Mouse (Mus musculus): ENCODE data around the gene Aanat. TPM values are rescaled to one million over a fixed set of nuclear protein-coding genes. Genes with fewer than 3 reads are reported as not detected.

Gene Aanat
- polyA plus RNA-seq, 1 experiment from 2014 or later, result 0.51 TPM

DNA sequence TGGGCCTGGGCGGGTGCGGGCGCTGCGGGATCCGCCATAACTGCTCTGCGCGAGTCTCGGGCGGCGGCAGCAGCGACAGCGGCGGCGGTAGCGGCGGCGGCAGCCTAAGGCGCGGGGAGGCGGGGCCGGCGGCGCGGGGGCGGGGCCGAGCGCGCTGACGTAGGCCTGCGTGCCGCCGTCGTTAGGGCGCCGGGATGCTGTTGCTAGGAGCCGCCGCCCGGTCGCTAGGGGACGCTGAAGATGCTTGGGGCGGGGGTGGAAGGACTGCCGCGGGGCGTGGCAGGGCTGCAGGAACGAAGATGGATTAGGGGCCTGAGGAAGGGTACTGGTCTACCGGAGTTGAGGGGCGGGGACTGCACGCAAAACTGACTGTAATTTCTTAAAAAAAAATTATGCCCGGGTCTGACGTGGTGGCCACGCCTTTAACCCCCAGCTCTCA is 4.8 kb upstream of the Aanat start, which contains the start of gene Ube2o:
Gene Ube2o (minus strand): TSS at position 72 of the 439 bp plus-strand sequence.
- Histone ChIP-seq H3K4me1 (ENCODE audit: control insufficient read depth, insufficient read depth, low read depth, low read length) (peaks cover 22% of the 10 kb centered on the region), H3K9me3 (ENCODE audit: control insufficient read depth, low read length) (no peaks in the 10 kb centered on the region), H3K9ac (ENCODE audit: low read depth, low read length) (peak within 1 kb of the TSS; percentile 99), H3K36me3 (ENCODE audit: control insufficient read depth, insufficient read depth, low read length) (no peaks in the 10 kb centered on the region), H3K27me3 (replicated peaks; ENCODE audit: control insufficient read depth, insufficient read depth, low read length) (no peaks in the 10 kb centered on the region), H3K4me2 (ENCODE audit: low read length) (peak within 1 kb of the TSS; percentile 76), H3K4me3 (ENCODE audit: low read length) (peak within 1 kb of the TSS; percentile 100), H3K27ac (ENCODE audit: low read depth, low read length) (peak within 1 kb of the TSS; percentile 93)
- WGBS, result 2% methylated on average over 34 of the region's 51 CpGs
- ATAC-seq, result peak; percentile 90

DNA sequence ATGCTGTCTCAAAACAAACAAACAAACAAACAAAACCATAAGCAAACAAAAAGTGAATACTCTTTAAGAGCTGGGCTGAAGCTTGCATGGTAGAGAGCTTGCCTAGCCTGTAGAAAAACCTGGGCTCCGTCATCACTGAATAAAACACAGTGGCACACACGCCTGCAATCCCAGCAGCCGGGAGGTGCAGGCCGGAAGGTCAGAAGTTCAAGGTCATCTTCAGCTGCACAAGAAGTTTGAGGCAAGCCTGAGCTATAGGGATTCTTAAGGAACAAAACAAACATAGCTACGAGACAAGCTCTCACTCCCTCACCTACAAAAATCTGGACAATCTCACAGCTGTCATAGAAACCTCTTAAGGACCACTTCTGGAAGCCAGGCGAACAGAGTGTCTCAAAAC is 550 bp upstream of the Aanat start:
- H3K4me2 ChIP-seq (ENCODE audit: low read length), result no peak overlapping the region
- no peak overlapping the region for H3K4me3 ChIP-seq (ENCODE audit: low read length)
- H3K27me3 ChIP-seq (replicated peaks; ENCODE audit: control insufficient read depth, insufficient read depth, low read length), result no peaks in the 10 kb centered on the region
- no peak overlapping the region for H3K9ac ChIP-seq (ENCODE audit: low read depth, low read length)
- ATAC-seq, result no peak
- H3K4me1 ChIP-seq (ENCODE audit: control insufficient read depth, insufficient read depth, low read depth, low read length), result peaks cover 10% of the 10 kb centered on the region
- 87% methylated on average over 6 of the region's 6 CpGs for WGBS
- H3K36me3 ChIP-seq (ENCODE audit: control insufficient read depth, insufficient read depth, low read length), result no peaks in the 10 kb centered on the region
- no peaks in the 10 kb centered on the region for H3K9me3 ChIP-seq (ENCODE audit: control insufficient read depth, low read length)
- no peak overlapping the region for H3K27ac ChIP-seq (ENCODE audit: low read depth, low read length)

DNA sequence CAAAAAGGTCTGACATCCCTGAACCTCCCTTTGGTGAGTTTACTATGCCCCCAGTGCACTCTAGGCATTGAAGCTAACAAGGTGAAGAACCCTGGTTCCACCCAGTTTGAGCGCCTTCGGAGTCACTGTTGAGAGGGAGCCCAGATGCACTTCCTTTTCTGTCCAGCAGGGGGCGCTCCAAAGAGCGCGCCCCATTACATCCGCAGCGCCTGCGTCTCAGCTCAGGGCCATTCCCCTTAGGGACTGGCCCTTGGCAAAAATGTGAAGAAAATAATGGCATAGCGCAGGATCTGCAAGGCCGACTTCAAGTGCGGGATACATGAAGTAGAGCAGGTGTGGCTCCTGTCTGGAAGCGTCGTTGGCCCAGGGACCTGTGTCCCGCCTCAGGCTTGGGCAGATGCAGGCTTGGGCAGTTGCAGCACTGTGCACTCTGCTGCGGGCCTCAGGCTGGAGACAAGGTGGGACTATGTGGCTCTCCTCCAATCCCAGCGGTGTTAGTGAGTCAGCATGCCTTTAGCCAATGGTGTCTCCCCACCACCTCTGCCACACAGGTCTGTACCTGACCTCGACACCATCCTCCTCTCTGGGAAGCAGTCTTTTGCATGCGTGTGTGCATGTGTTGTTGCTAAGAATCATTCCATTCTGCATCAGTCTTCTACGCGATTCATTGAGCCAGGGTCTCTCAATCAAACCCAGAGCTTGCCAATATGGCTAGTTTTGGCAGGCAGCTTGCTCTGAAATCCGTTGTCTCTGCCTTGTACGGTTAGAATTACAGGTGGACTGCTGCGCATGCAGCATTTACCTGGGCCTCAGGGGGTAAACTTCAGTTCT is 784 bp downstream of the Aanat start:
- no peaks in the 10 kb centered on the region for H3K27me3 ChIP-seq (replicated peaks; ENCODE audit: control insufficient read depth, insufficient read depth, low read length)
- peak; percentile 61 for ATAC-seq
- H3K4me3 ChIP-seq (ENCODE audit: low read length), result peak overlapping the region; percentile 26
- H3K4me1 ChIP-seq (ENCODE audit: control insufficient read depth, insufficient read depth, low read depth, low read length), result peaks cover 10% of the 10 kb centered on the region
- WGBS, result 20% methylated on average over 23 of the region's 23 CpGs
- peak overlapping the region; percentile 11; the same call in 1 of the 2 replicates for H3K27ac ChIP-seq (ENCODE audit: low read depth, low read length)
- peak overlapping the region; percentile 16 for H3K9ac ChIP-seq (ENCODE audit: low read depth, low read length)
- peak overlapping the region; percentile 50 for H3K4me2 ChIP-seq (ENCODE audit: low read length)
- no peaks in the 10 kb centered on the region for H3K36me3 ChIP-seq (ENCODE audit: control insufficient read depth, insufficient read depth, low read length)
- no peaks in the 10 kb centered on the region for H3K9me3 ChIP-seq (ENCODE audit: control insufficient read depth, low read length)

DNA sequence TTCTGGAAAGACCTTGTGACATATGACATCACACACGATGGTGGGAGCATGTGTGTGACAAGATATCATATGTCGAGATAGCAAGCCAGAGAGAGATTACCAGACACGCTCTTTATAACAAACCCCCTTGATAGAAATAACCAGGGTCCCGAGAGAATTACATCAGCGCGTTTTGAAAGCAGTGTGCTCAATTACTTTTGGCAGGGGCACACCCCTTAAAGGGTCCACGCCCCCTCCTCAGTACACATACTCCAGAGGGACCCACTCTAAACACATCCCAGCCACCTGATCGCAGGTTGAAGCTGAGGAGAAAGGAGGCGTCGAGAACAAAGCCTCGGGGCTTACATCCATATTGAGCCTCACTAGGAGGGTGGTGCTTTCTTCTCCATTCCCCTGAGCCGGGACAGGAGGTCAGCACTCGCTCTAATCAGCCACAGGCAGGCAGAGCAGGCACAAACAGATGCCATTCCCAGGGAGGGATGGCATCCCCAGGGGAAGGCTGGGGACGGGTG is 2.8 kb downstream of the Aanat start:
- Histone ChIP-seq H3K36me3 (ENCODE audit: control insufficient read depth, insufficient read depth, low read length) (no peaks in the 10 kb centered on the region), H3K27ac (ENCODE audit: low read depth, low read length) (peak overlapping the region; percentile 63; the same call in 1 of the 2 replicates), H3K4me2 (ENCODE audit: low read length) (peak overlapping the region; percentile 34), H3K27me3 (replicated peaks; ENCODE audit: control insufficient read depth, insufficient read depth, low read length) (no peaks in the 10 kb centered on the region), H3K9me3 (ENCODE audit: control insufficient read depth, low read length) (no peaks in the 10 kb centered on the region), H3K4me1 (ENCODE audit: control insufficient read depth, insufficient read depth, low read depth, low read length) (peaks cover 15% of the 10 kb centered on the region), H3K9ac (ENCODE audit: low read depth, low read length) (peak overlapping the region; percentile 53), H3K4me3 (ENCODE audit: low read length) (no peak overlapping the region)
- ATAC-seq, result 0 out of 2 replicates have a peak, but pooled peaks have one; percentile 12
- 15% methylated on average over 14 of the region's 14 CpGs for WGBS

DNA sequence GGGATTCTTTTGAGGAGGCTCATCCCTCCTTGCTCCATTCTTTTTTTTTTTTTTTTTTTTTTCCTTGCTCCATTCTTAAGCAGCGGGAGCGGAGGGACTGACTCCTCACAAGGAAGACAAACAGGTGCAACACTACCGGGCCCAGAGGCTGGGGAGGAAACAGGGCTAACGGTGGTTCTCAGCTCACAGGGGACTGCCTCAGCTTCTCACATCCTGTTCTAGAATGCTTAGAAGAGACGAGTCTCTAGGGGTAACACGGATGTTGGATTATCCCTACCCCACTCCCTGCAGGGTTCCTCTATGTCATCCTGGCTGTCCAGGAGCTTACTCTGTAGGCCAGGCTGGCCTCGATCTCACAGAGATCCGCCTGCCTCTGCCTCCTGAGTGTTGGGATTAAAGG is 3.3 kb downstream of the Aanat start:
- Histone ChIP-seq H3K27ac (ENCODE audit: low read depth, low read length) (no peak overlapping the region; the same call in 1 of the 2 replicates), H3K4me2 (ENCODE audit: low read length) (peak overlapping the region; percentile 34)

DNA sequence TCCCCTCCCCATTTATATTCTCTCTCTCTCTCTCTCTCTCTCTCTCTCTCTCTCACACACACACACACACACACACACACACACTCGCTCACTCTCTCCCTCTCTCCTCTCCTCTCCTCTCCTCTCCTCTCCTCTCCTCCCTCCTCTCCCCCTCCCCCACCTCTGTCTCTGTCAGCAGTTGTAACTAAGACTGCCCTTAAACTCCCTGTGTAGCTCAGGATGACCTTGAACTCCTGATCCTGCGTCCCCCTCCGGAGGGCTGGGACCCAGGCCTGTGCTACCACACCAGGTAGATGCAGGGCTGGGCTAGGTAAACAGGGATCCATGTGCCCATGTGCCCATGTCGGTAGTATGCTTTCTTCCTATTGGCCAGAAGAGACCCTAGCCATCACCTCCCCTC is 5.4 kb downstream of the Aanat start:
- H3K36me3 ChIP-seq (ENCODE audit: control insufficient read depth, insufficient read depth, low read length), result no peaks in the 10 kb centered on the region

More for the DNA sequence above, 3.3 kb downstream of the Aanat start:
- no peak for ATAC-seq
- 49% methylated on average over 8 of the region's 8 CpGs for WGBS
- Histone ChIP-seq H3K9ac (ENCODE audit: low read depth, low read length) (peak overlapping the region; percentile 53), H3K4me1 (ENCODE audit: control insufficient read depth, insufficient read depth, low read depth, low read length) (peaks cover 15% of the 10 kb centered on the region), H3K36me3 (ENCODE audit: control insufficient read depth, insufficient read depth, low read length) (no peaks in the 10 kb centered on the region), H3K9me3 (ENCODE audit: control insufficient read depth, low read length) (no peaks in the 10 kb centered on the region), H3K27me3 (replicated peaks; ENCODE audit: control insufficient read depth, insufficient read depth, low read length) (no peaks in the 10 kb centered on the region), H3K4me3 (ENCODE audit: low read length) (no peak overlapping the region)

DNA sequence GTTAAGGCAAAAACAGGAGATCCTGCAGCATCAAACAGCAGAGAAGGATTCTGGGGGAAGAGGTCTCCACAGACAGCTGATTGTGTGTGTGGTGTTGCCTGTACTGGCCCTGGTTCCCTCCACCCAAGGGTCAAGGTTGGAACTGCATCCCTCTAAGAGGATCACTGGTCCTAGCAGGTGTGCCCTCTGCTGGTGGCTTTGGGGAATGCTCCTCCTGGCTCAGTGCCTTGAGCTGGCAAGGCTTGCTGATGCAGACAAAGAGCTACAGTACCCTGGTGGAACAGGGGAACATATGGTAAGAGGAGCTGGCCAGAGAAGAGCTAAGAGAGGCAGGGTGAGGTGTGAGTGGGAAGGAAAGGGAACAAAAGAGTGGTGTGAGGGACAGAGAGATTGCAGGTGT is 6.2 kb downstream of the Aanat start:
- Histone ChIP-seq H3K4me1 (ENCODE audit: control insufficient read depth, insufficient read depth, low read depth, low read length) (peaks cover 11% of the 10 kb centered on the region), H3K4me3 (ENCODE audit: low read length) (no peak overlapping the region), H3K27ac (ENCODE audit: low read depth, low read length) (peak overlapping the region; percentile 46), H3K27me3 (replicated peaks; ENCODE audit: control insufficient read depth, insufficient read depth, low read length) (no peaks in the 10 kb centered on the region), H3K4me2 (ENCODE audit: low read length) (no peak overlapping the region), H3K9me3 (ENCODE audit: control insufficient read depth, low read length) (no peaks in the 10 kb centered on the region), H3K9ac (ENCODE audit: low read depth, low read length) (no peak overlapping the region), H3K36me3 (ENCODE audit: control insufficient read depth, insufficient read depth, low read length) (no peaks in the 10 kb centered on the region)
- ATAC-seq, result peak; percentile 82

More for the DNA sequence above, 5.4 kb downstream of the Aanat start:
- no peak for ATAC-seq
- Histone ChIP-seq H3K27me3 (replicated peaks; ENCODE audit: control insufficient read depth, insufficient read depth, low read length) (no peaks in the 10 kb centered on the region), H3K9ac (ENCODE audit: low read depth, low read length) (no peak overlapping the region), H3K4me2 (ENCODE audit: low read length) (no peak overlapping the region), H3K9me3 (ENCODE audit: control insufficient read depth, low read length) (no peaks in the 10 kb centered on the region), H3K4me1 (ENCODE audit: control insufficient read depth, insufficient read depth, low read depth, low read length) (peaks cover 15% of the 10 kb centered on the region), H3K27ac (ENCODE audit: low read depth, low read length) (no peak overlapping the region), H3K4me3 (ENCODE audit: low read length) (no peak overlapping the region)
- 77% methylated on average over 4 of the region's 4 CpGs for WGBS

DNA sequence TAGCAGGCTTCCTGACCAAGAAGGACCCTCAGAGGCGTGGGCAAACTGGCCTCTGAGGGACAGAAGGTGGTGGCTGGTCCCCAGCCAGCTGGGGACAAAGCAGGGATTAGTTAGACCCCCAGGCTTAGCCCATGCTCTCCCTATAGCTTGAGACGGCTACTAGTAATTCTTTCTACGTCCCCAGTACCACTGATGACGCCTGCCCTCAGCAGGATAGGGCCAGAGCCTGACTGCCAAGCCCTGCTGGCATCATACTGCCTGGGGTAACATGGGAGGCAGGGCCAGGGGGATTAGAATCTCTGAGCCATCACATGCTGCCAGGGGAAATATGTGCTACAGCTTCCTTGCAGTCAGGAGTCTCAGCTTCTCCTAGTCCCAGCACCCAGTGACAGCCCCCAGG is 7.1 kb downstream of the Aanat start:
- Histone ChIP-seq H3K27ac (ENCODE audit: low read depth, low read length) (no peak overlapping the region), H3K4me2 (ENCODE audit: low read length) (no peak overlapping the region), H3K4me1 (ENCODE audit: control insufficient read depth, insufficient read depth, low read depth, low read length) (peaks cover 11% of the 10 kb centered on the region), H3K36me3 (ENCODE audit: control insufficient read depth, insufficient read depth, low read length) (no peaks in the 10 kb centered on the region), H3K9ac (ENCODE audit: low read depth, low read length) (no peak overlapping the region), H3K4me3 (ENCODE audit: low read length) (no peak overlapping the region), H3K9me3 (ENCODE audit: control insufficient read depth, low read length) (no peaks in the 10 kb centered on the region), H3K27me3 (replicated peaks; ENCODE audit: control insufficient read depth, insufficient read depth, low read length) (no peaks in the 10 kb centered on the region)
- WGBS, result 46% methylated on average over 4 of the region's 4 CpGs
- no peak for ATAC-seq

DNA sequence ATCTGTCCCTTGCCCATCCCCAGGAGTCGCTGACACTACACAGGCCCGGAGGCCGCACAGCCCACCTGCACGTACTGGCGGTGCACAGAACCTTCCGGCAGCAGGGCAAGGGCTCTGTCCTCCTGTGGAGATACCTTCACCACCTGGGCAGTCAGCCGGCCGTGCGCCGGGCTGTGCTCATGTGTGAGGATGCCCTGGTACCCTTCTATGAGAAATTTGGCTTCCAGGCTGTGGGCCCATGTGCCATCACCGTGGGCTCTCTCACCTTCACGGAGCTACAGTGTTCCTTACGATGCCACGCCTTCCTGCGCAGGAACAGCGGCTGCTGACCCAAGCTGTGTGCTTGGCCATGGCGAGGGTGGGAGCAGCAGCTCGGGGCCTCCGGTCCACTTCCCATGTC is 10.5 kb downstream of the Aanat start:
- Histone ChIP-seq H3K4me1 (ENCODE audit: control insufficient read depth, insufficient read depth, low read depth, low read length) (peaks cover 5% of the 10 kb centered on the region), H3K9me3 (ENCODE audit: control insufficient read depth, low read length) (no peaks in the 10 kb centered on the region), H3K27ac (ENCODE audit: low read depth, low read length) (no peak overlapping the region), H3K27me3 (replicated peaks; ENCODE audit: control insufficient read depth, insufficient read depth, low read length) (no peaks in the 10 kb centered on the region), H3K36me3 (ENCODE audit: control insufficient read depth, insufficient read depth, low read length) (no peaks in the 10 kb centered on the region), H3K9ac (ENCODE audit: low read depth, low read length) (no peak overlapping the region), H3K4me3 (ENCODE audit: low read length) (no peak overlapping the region), H3K4me2 (ENCODE audit: low read length) (no peak overlapping the region)
- ATAC-seq, result no peak
- WGBS, result 88% methylated on average over 19 of the region's 19 CpGs

Measured in hindbrain, embryonic 16.5 days (tissue).